Mouse (Mus musculus): ENCODE results near the gene Ncan.

DNA sequence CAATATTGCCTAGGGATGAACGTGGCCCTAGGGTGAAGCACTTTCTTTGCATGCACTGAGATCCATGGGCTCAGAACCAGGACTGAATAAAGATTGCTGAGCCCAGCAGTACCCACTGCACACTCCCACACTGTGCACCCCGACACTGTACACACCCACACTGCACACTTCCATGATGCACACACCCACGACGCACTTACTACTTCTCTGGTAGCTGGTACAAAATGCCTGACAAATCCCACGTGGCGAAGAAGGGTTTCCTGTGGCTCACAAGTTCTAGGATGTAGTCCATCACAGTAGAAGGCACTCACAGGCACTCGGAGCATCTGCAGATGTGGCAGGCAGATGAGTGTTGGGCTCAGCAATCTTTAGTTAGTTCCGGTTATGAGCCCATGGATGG lies 4.3 kb upstream of the Ncan start:
- TF ChIP-seq CTCF (IDR thresholded peaks at IDR 0.05; ENCODE audit: extremely low read depth, insufficient read depth, insufficient read length, insufficient replicate concordance) (no peak), POLR2A (IDR thresholded peaks at IDR 0.05; ENCODE audit: low read depth, low read length) (no peak)
